Mouse (Mus musculus): Measurements from ENCODE around the gene Unc5a. TPM values are rescaled to one million over a fixed set of nuclear protein-coding genes. Genes with fewer than 3 reads are reported as not detected.

Gene Unc5a
- polyA plus RNA-seq (2017; shearing (Covaris generic)) = under 1 TPM; 0.10 to 0.43 TPM

GRCm38 (mm10) chr13:54948531-54949493 is at the start of gene Unc5a:
Unc5a (plus strand) TSS chr13:54949411.

GRCm38 (mm10) chr13:55021194-55021779 is 72.1 kb downstream of the Unc5a start, which contains the start of gene Hk3:
Hk3 (minus strand) TSS chr13:55021385.

Other genes with a start within 250 kb of the Unc5a start
- gene Cdhr2, start 247.9 kb upstream of the Unc5a start, polyA plus RNA-seq (2017; shearing (Covaris generic)) = under 1 TPM in 1 of 2 experiments, not detected in 1; 0.09 TPM
- gene Gprin1, start 199.5 kb upstream of the Unc5a start, polyA plus RNA-seq (2017; shearing (Covaris generic)) = under 1 TPM in 1 of 2 experiments, not detected in 1; 0.04 TPM
- gene Sncb, start 182.8 kb upstream of the Unc5a start, polyA plus RNA-seq (2017; shearing (Covaris generic)) = under 1 TPM in 1 of 2 experiments, not detected in 1; 0.45 TPM
- gene Eif4e1b, start 165.4 kb upstream of the Unc5a start, polyA plus RNA-seq (2017; shearing (Covaris generic)) = not detected
- gene Tspan17, start 160.0 kb upstream of the Unc5a start, polyA plus RNA-seq (2017; shearing (Covaris generic)) = 1 to 10 TPM; 3.3 to 9.6 TPM
- gene Hk3, start 72.0 kb downstream of the Unc5a start, polyA plus RNA-seq (2017; shearing (Covaris generic)) = 1 to 10 TPM in 1 of 2 experiments, under 1 TPM in 1; 0.37 to 1.9 TPM
- 10 to 100 TPM; 55.3 to 68.8 TPM for gene Uimc1, start 150.9 kb downstream of the Unc5a start, polyA plus RNA-seq (2017; shearing (Covaris generic))
- gene Zfp346, start 155.9 kb downstream of the Unc5a start, polyA plus RNA-seq (2017; shearing (Covaris generic)) = 10 to 100 TPM; 24.1 to 25.4 TPM
- gene Gm17617, start 184.1 kb downstream of the Unc5a start, polyA plus RNA-seq (2017; shearing (Covaris generic)) = not detected
- not detected for gene Fgfr4, start 203.2 kb downstream of the Unc5a start, polyA plus RNA-seq (2017; shearing (Covaris generic))

All from activated CD4-positive, CD25-positive, alpha-beta regulatory T cell (primary cell).